Mouse (Mus musculus) naive thymus-derived CD4-positive, alpha-beta T cell, adult 2 months (primary cell): ENCODE results near the gene Ifitm3.

Experiments
- DNase-seq: peaks from one replicate; pipeline ENCODE4 v3.0.0-alpha.2; 2011; ENCODE audit warnings: low read depth

Ifitm3 gene

DNA sequence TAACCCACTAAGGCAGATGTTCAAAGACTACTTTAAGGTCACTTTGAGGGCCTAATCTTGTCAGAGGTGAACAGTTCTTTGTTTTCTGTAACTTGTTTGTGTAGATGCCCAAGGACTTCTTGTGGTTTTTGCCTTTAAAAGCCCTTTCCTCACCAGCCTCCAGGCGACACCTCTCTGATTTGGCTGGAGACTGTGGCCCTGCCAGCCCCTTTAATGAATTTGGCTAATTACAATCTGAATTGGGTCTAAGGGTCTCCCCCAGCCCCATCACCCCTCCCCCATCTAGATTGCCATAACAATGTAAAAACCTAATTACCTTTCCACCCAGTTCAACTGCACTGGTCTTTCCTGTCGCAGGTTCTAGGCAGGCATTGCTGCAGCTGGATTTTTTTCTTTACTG lies 47.8 kb downstream of the Ifitm3 start:
- DNase-seq, result no peak

DNA sequence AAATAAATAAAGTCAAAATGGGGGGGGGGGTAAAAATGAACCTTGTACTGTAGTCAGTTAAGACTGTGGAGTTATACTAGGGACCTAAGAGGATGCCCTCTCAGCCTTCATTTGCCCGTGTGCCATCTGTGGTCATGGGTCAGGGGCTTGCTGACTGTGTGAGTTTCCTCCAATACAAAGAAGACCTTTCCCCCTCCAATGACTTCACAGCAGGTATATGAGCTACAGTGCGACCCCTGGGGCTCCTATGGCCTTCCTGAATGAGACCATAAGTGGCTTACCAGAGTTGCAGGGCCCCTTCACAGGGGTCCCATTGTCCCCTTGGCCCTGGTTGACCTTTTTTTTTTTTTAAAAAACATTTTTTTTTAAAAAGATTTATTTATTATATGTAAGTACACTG lies 49.2 kb downstream of the Ifitm3 start:
- no peak for DNase-seq

DNA sequence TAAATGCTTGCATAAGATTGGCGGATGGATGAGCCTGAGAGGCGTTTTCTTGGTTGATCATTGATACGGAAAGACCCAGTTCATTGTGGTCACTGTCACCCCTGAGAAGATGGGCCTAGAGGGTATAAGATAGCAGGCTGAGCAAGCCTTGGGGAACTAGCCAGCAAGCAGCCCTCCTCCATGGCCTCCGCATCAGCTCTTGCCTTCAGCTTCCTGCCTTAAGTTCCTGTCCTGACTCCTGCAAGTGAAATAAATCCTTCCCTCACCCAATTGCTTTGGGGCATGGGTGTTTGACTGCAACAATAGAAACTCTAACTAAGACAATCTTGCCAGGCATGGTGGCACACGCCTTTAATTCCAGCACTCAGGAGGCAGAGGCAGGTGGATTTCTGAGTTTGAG lies 50.5 kb downstream of the Ifitm3 start:
- no peak for DNase-seq
